Mouse (Mus musculus) adrenal gland, postnatal 4 days (tissue): Measurements from ENCODE around the gene Sec11a. TPM values are rescaled to one million over a fixed set of nuclear protein-coding genes. Genes with fewer than 3 reads are reported as not detected.
"Not testable (repeated sequence)": the region's sequence is repeated elsewhere in the genome, so short reads cannot be mapped to it uniquely, and the experiment has no call there.

Experiments used
- DNase-seq, 2 experiments: peaks; one replicate each; pipeline ENCODE4 v3.0.0; 2021 to 2022; ENCODE audit warnings: low spot score in 2 of 2, mixed read lengths in 2 of 2
- long read RNA-seq, 2 experiments: library from polyadenylated mRNA; stranded (forward); transcript quantifications; one replicate each; pipeline ENCODE4 v2.0.0; 2021
- total RNA-seq, 2 experiments: library from RNA; stranded (reverse); gene quantifications; 2 replicates each; pipeline ENCODE4 v1.2.3; 2021

Sec11a gene
- 100 to 1,000 TPM; 114 to 116 TPM for total RNA-seq
- long read RNA-seq, experiment 1, transcript Sec11a-201 (6 exons, 1,345 nt): major isoform, 107 of 117 reads
- long read RNA-seq, experiment 1, partial matches to known transcripts: 4 of 117 reads
- long read RNA-seq, experiment 1, other reads (novel, unspliced or antisense): 6 of 117 reads
- long read RNA-seq, experiment 2, transcript Sec11a-201 (6 exons, 1,345 nt): major isoform, 98 of 112 reads
- long read RNA-seq, experiment 2, partial matches to known transcripts: 3 of 112 reads
- long read RNA-seq, experiment 2, other reads (novel, unspliced or antisense): 11 of 112 reads

DNA sequence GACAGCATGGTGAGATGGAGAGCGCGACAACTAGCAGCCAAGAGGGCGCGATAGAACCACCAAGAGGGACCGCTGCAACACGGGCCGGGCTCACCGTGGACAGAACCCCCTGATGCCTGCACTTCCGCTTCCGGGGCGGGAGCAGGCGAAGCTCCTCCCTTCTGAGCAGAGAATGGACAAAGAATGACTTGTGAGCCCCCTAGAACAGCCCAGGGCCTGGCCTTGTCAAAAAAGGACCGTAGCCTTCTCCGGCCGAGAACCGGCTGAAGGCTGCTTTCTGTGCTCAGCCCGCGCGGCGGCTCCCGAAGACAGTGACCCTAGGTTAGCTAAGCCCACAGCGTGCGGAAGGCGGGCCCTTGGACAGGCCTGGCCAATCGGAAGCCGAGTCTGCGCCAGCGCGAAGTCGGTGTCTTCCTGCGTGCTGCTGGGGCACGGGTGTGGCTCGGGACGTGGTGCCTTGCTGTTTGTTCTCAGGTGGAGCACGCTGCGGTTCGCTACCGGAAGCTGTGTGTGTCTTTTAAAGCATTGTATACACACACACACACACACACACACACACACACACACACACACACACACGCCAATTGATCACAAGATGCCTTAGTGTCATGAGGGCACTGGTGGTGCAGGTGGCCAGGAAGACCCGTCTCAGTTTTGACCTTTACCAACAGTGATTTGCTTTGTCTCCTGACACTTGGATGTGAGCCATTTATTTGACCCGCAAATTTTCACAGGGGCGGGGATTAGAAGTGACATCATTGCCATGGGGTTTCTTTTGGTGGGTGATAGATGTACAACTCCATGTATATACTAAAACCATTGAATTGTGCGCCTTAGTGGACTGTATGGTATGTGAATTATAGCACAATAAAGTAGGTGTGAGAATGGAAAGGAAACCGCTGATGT lies at the start of gene Sec11a:
Gene Sec11a (minus strand): TSS at position 336 of the 906 bp plus-strand sequence.
- DNase-seq: peak; percentile 73 to 87

DNA sequence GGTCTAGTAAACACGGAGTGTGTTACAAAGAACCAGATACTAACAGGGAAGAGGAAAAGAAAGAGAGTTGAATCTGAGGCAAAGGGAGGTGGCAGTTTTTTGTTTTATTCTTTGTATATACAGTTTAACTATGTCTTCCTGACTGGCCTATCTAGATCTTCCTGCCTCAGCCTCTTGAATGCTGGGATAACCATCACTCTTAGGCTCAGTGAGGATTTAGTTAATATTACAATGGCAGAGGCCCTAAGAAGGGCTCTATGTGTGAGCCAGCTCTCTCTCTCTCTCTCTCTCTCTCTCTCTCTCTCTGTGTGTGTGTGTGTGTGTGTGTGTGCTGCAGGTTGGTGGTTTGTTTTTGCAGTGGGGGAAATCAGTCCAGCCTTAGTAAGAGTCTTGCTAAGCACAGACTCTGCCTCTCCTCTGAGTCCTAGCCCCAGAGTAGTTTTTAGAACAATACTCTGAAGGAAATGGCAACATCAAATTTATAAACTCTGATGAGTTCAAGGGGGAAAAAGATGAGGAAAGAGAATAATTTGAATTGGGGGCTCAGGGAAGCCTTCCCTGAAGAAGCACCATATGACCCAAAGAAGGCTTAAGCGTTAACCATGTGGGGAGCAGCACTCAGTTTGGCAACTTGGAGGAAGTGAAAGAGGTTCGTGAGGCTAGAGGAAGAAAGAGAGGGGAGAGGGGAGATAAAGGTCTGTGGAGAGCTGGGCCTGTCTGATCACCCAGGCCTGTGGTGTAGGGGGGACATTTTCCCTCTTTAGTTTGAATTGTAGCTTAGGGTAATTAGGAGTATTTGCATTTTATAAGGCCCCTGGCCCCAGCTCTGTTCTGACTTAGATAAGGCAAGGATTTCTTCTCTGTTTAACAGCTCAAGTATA lies 47.9 kb upstream of the Sec11a start:
- no peak for DNase-seq

DNA sequence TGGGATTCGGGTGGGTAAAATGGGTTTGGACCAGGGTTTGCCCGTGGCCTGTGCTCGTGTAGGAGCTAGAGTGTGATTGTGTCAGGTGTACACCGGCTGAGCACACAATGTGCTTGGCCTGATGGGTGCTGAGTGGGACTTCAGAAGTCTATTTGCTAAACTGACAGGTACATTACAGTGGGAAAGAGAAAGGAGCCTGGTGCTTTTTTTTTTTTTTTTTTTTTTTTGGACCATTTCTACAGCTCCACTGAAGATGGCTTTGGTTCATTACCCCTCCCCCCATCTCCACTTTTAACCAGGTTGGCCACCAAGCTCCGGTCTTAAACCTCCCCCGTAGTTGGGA lies 47.1 kb upstream of the Sec11a start:
- no peak for DNase-seq

DNA sequence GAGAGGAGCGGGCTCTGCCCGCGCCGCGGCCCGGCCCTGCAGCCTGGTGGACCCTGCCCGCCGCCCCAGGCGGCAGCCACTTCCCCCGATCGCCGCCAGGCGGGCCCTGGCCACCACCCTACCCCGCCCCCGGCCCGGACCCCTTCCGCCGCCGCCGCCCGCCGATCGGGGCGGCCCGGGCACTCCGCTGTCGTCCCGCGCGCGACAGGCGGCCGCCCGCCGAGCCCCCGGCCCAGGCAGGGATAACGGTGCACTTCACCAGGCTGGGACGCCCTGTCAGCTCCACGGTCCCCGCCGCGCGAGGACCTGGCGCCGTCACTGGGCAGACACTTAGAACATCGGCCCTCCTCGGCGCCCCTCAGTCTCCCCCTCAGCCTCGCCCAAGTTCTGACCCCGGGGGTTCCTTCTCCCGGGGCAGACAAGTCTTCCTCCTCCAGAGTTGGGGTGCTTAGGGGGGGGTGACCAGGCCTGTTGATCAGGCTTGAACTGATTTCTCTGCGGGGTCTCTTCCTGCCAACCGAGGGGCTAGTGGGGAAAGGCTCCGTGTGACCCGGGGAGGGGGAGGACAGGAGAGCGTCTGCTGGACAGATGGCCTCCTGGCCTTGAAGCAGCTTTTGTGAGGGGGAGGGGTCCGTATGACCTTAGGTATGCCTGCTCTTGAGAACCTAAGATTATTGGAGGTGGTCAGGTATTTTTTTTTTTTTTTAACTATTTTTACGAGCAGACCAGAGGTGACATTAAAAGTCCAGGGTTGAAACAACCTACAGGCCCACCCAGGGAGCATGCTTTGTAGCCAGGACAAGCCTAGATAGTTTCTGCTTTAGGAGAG lies 46.5 kb upstream of the Sec11a start:
- DNase-seq: peak in 1 of 2 experiments; percentile 6

DNA sequence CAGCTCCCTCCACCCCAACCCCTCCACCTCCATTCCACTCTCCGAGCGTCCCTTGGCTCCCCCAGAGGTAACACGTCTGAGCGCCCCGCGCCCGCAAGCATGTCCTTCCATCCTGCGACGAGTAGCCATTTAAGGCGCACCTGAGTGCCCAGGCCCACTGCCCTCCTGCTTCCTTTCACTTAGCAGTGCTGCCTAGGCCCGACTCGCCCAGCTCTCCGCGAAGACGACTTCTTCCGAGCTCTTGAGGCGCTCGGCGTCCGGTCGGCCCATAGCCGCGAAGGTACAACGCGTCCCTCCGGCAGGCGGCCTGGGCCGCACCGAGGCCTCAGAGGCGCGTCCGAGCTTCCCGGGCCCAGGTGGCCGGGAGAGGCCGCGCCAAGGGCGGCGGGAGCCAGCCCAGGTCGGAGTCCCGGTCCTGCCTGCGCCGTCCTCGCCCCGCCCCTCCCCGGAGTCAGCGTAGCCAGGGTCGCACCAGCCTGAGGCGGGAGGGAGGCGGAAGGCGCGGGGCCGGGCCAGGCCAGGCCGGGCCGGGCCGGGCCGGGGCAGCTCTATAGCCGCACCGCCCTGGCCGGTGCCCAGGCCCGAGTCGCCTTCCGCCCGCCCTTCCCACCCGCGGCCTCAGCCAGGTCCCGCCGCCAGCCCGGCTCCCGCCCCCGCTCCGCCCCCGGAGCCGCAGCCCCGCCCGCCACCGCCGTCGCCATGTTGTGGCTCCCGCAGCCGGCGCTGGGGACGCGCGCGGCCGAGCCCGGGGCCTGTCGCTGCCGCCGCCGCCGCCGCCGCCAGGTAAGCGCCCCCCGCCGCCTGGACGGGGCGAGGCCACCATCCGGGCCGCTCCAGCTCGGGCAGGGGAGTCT lies 45.6 kb upstream of the Sec11a start, which contains the start of gene Zfp592:
Gene Zfp592 (plus strand): TSS at position 702 of the 854 bp plus-strand sequence.
- DNase-seq: peak; percentile 73 to 74

DNA sequence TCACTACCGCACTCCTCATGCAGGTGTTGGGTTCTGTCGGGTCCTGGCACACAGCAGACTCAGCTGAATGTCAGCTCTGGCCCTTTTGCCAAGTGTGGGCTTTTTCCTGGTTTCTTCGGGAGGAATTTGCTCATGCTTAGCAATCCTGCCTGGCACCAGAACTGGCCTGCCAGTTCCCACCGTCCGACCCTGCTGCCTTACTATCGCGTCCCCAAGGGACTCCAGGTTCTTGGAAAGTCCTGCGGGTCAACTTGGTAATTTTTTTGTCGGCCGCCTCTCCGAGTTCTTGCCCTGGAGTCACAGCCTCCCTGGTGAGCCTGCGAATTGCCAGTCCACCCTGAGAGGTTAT lies 45.0 kb upstream of the Sec11a start:
- no peak for DNase-seq

DNA sequence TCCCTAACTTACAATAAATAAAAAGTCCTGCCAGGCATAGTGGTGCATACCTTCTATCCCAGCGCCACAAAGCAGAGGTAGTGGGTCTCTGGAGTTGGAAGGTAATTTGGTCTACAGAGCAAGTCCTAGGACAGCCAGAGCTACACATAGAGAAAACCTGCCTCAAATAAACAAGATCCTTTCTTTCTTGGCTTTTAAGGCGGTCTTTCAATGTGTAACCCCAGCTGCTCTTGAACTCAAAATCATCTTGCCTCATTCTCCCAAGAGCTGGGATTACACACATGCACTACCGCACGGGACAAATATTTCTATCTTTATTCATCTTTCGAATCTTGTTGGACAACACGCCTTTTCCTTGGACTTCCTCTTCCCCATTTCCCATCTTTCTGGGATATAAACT lies 44.5 kb upstream of the Sec11a start:
- DNase-seq: no peak

DNA sequence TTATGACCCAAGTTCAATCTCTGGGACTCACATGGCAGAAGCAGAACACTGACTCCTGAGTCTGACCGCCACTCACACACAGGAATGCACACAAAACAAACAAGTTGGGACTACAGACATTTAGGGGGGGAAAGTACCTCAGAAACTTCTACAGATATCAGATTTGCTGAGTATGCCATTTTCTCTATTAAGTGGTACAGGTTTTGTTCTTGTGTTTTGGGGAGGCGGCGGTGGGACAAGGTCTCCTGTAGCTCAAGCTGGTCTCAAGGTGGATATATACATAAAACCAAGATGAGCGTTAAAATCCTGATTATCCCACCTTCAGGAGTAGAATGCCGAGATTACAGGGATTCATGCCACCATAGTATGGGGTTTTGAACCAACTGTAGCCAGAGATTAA lies 44.0 kb upstream of the Sec11a start:
- no peak for DNase-seq

DNA sequence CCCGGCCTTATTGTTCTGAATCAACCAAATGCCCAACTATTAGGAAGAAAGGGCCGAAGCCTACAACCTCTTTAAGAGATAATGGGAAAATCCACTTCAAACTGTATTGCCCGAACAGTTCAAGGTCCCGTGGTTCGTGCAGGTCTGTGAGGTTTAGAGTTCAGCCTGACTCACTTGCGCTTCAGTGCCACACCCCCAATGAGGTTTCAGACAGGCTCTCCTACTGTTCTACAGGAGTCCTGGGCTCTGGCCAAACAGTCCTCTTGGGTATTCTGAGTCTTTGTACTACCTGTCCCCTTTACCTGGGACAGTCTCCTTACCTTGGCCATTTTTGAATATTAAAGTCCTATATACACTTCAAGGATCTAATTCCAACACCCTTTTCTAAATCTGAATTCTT lies 42.7 kb upstream of the Sec11a start:
- no peak for DNase-seq

DNA sequence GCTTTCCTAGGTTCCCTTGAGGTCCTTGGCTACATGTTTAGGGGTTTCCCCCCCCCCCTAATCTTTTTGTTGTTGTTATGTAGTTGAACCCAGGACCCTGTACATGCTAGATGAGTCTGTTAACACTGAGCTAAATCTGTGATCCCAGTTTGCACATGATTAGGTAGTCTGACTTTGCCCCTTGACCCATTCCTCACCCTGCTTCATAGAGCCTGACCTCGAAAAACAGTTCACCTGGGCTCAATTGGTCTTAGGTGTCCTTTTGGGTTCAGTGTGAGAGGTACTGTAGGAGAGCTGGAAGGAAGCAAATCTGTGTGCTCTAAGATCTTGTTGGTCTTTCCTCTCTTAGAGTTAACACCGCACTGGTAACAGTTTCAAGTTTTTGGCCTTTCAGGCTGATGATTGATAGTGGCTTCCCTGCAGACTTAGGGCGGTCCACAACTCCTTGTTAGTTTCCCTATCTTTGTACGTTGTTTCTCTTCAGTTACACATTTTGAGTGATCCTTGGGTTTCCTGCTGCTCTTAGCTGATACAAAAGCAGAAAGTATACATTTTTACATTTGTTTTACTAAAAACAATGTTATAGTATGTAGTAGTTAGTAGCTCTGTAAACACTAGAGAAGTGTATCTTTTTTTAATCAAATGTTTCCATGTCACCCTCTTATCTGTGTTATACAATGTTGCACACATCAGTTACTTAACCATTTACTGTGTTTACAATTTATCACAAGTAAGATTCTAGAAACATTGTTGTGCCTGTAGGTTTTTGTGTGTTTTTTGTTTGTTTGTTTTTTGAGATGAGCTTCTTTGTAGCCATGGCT lies 40.4 kb upstream of the Sec11a start:
- DNase-seq: no peak

DNA sequence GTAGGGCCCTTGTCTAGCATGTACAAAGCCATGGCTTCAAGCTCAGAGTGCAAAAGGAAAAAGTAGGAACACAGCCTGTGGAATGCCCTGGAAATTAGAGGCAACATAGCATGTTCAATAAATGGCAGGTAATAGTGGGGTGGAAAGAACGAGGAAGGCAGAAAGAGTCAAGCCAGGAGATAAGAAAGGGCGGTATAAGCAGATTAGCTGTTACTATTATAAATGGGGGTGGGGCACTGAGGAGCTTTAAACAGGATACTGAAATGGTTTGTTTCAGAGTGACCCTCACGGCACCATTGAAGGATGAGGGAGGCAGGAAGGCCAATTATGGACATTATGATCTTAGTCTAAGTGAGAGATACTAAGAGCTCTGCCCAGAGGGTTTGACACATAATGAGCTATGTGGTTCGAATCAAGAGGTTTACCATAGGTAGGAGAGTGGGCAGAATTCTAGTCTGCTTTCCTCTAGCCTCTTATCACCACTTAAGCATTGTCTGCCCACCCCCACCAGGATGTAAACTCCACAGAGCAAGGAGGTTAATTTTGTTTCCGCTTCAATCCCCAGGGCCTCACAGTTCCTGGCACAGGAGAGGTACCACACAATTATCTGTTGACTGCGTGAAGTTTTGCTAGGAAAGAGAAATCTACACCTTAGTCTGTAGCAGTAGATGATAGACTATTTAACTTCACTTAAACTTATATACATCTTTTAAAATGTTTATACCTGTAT lies 39.0 kb upstream of the Sec11a start:
- no peak for DNase-seq

DNA sequence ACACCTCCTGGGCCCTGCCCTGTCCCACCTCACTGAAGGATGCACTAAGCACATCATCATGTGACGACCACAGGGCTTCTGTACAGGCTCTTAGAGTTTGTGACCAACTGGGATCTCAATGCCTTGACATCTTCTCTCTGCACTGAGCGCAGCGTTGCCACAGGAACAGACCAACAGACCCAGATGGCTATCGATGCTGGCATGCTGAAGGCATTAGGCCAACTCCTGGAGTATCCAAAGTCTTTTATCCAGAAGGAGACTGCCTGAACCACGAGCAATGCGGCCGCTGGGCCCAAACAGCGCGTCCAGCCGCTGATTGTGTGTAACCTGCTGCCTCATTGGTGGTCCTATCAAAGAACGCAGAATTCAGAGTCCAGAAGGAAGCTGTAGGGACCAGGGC lies 33.0 kb upstream of the Sec11a start:
- DNase-seq: no peak

DNA sequence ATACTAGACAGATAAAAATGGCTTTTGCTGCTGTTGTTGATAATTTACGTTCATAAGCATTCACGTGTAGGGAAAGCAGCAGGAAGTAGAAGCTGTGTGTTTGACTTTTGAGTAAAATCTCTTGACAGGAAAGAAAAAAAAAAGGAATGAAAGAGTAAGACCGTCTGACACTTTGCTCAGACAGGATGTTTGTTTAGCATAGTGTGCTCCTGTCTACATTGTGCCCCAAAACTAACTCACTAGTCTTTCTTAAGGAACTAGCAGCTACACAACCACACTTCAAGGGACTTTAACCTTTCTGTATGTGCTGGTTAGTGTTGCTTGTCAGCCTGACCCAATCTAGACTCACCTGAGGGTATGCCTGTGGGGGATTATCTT lies 26.0 kb upstream of the Sec11a start:
- not testable (repeated sequence) for DNase-seq

DNA sequence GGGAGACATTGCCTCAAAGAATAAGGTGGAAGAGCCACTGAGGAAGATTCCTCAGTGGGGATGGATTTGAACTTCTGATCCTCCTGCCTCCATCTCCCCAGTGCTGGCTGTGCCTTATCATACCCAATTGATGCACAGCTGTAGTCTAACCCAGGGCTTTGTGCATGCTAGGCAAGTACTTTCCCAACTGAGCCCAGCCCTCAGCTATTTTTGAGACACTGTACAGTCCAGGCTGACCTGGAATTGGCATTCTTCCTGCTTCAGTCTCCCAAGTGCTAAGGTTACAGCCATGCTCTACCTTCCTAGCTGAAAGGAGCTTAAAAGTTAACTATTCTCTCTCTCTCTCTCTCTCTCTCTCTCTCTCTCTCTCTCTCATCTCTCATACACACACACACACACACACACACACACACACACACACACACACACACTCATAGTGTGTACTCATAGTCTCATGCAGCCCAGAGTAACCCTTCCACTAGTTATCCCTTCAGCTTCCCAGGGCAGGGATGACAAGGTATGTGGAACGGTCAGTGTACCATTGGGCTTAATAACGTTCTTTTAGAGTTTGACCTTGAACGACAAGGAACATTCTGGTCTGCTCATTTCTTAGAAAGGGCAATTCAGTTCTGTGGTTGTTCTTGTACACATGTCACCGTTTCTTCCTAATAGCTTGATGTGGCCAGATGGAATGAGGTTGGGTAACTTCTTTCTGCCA lies 25.5 kb upstream of the Sec11a start:
- not testable (repeated sequence) for DNase-seq

DNA sequence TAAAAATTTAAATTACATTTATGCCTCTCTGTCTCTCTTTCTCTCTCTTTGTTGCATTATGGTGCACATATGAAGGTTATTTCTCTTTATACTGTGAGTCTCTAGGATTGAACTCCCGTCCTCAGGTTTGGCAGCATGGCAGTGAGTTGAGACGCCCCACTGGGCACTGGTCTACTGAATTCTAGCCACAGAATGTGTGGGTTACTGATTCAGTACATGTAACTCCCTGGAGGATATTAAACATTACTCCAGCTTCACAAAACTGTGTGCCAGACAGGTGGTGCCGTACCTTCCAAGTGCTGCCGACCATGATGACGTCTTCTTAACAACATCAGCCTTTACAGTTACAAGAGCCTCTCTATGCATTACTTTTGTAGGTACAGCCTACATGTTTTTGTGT lies 24.5 kb upstream of the Sec11a start:
- DNase-seq: no peak

DNA sequence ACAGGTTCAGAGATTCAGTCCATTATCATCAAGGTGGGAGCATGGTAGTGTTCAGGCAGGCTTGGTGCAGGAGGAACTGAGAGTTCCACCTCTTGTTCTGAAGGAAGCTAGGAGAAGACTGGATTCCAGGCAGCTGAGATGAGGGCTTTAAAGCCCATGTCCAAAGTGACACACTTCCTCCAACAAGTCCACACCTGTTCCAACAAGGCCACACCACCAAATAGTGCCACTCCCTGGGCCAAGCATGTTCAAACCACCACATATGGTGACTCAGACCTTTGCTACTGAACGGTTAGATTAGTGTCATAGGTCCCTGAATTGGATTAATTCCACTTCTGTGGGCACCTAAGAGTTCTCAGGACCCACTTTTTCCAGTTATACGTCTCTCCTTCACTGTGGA lies 23.8 kb upstream of the Sec11a start:
- no peak for DNase-seq

DNA sequence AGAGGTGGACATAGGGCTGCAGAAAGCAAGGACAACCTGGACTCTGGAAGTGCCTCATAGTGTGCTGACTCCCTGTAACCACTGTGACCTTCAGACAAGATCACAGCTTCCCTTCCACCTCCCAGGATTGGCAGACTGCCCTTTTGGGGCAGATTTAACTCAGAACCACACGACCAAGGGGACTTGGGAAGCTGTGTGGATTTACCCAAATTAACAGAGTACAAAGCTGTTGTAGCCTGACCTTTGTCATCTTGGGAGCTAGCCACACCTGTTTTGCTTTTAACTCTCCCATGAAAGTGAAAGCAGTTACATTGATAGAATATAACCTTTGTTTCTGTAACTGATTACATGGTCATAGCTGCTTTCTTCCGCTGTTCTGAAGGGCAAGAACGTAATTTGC lies 23.3 kb upstream of the Sec11a start:
- DNase-seq: no peak

DNA sequence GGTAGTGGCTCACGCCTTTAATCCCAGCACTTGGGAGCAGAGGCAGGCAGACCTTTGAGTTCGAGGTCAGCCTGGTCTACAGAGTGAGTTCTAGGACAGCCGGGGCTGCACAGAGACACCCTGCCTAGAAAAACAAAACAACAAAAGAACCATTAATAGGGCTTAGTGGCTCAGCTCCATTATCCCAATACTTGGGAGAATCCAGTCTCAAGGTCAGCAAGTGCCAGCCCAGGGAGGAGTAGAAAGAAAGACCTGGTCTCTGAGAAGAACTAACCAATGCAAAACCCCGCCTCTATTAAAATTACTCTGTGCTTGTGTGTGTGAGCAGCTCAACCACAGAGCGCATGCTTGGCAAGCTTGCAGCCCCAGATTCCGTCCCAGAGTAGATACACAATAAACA lies 15.2 kb upstream of the Sec11a start:
- DNase-seq: no peak
